Mouse (Mus musculus) layer of hippocampus, postnatal 36 days (tissue): ENCODE measurements around the gene Gna15. TPM values are rescaled to one million over a fixed set of nuclear protein-coding genes. Genes with fewer than 3 reads are reported as not detected.

ENCODE experiments used
- DNase-seq, 2 experiments: peaks; one replicate each; pipeline ENCODE4 v3.0.0; 2022
- total RNA-seq, 2 experiments: library from RNA; stranded (reverse); gene quantifications; 2 replicates each; pipeline ENCODE4 v1.2.3; 2021

Gna15 gene
- 1 to 10 TPM; 3.0 to 3.4 TPM for total RNA-seq

DNA sequence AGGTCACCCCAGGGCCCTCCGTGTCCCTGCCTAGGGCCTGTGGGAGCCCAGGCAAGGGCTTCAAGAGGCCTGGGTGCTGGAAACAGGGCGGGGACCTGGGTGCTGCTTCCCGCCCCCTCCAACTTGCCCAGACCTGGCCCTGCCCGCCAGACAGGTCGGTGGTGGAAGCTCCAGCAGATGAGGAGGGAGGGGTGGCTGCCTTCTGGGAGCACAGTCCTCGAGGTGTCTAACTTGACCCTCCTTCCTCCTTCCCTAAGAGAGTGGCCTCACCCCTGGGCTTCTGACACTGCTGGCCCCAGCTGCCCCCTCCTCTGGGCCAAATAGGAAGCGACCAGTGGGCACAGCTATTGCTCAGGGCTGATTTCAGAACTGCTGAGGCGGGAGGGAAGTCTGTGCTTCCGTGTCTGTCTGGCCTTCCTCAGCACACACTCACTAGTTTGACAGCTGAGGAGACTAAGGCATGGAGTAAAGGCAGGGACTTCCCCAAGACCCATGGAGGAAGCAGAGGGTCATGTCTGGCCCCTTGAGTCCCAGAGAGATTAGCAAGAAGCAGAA, at the start of gene Gna15:
Gna15 (minus strand) TSS at position 175 of the 555 bp plus-strand sequence.
- no peak for DNase-seq

DNA sequence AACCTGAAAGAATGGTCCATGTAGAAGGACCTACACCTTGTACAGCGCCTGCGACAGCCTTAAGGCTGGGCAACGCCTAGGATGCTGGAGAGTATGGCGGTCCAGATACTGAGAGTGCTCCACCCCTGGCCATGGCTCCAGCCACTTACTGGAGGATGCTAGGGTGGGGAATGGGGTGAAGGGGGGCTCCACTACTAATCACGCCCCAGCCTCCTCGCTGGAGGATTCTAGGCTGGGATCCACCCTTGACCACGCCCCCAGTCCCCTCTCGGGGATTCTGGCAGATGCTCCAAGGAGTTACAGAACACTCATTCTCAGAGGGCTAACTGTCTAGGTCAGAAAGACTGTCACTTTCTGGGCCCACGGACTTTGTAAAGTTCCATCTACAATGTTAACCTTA, 49.0 kb upstream of the Gna15 start:
- DNase-seq = no peak

DNA sequence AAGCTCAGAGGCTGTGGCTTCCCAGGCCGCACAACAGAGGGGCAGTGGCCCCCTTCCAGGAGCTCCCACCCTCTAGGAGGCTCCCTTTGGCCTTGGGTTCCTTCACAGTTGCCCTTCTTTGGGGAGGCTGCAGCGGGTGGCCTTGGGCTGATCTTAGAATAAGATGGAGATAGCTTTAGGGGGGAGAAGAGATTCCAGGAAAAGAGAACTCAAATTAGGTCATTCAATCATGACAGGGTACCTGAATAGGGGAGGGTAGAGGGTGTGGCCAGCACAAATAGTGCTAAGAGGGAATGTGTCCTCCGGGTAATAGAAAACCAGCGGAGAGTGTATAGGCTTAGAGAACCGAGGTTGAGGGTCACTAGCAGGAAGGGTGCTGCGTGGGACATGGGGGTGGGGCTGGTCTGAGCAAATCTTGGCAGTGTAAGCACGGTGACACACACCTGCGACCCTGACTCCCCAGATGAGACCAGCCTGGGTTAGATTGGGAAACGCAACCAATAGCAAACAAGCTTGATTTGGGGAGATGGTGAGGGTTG, 48.2 kb upstream of the Gna15 start:
- DNase-seq = no peak

DNA sequence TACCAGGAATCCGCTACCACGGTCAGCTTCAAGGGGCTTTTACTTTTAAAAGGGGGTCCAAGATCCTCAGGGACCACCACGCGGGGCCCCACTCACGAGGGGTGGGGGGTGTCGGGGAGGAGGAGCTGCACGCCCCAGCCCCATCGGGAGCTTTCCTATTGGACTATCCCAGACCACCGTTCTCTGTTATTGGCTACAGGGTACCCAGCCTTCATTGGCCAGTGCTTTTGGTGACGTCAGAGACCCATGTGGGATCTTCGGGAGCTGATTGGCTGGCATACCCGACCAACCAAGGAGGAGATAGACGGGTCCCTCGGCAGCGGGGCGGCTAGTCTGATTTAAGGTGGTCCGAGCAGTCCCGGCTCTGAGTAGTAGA, 47.5 kb upstream of the Gna15 start:
- DNase-seq = peak; percentile 98

DNA sequence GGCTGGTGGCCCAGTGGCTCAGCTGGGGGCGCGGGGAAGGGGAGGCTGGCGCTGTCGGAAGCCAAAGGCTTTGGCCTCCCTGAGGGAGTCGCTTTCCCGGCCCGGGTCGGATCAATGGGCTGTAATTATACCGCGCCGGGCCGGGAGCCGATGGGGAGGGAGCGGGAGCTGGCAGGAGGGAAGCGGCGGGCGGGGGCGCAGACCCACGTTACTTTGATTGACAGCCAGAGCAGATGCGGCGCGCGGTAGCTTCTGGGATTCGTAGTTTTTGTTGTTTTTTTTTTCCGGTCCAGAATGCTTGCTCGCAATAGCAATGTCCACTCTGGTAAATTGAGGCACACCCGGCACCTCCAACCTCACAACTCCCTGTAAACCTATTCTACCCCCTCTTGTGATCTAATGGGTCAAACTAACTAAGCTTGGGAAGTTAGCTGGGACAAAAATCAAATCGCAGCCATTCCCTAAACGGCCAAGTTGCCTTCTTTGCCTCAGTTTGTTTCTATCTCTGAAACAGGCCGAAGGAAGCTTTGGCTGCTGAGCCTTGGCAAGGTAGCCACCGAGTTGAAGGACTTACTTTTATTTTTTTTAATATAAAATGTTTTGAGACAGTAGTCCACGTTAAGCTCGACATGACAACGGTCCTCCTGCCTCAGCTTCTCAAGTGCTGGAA, 46.9 kb upstream of the Gna15 start:
- DNase-seq = peak; percentile 93 to 94

DNA sequence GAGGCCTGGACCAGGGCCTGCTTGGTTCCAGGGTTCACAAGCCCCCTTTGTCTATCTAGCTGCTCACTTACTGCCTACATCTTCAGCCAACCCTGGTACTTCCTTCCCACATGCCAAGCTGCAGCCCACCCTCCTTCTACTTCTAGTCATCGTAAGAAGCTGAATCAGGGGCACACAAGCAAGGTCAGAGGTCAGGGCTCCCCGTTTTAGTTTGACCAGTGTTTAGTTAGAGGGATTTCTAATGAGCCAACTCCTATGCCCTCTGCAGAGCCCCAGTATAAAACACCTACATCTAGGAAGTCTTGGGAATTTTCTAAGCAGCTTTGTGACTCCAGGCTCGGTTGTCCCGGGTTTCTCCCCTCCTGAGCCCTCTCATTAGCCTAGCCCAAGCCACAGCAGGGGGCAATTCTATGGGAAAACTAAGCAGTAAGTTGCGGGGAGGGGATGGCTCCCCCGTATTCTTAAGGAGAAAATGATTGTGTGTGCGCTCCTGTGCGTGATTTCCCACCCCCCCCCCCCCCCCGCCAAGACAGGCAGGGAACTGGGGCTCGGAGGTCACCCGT, 46.3 kb upstream of the Gna15 start:
- DNase-seq = no peak

DNA sequence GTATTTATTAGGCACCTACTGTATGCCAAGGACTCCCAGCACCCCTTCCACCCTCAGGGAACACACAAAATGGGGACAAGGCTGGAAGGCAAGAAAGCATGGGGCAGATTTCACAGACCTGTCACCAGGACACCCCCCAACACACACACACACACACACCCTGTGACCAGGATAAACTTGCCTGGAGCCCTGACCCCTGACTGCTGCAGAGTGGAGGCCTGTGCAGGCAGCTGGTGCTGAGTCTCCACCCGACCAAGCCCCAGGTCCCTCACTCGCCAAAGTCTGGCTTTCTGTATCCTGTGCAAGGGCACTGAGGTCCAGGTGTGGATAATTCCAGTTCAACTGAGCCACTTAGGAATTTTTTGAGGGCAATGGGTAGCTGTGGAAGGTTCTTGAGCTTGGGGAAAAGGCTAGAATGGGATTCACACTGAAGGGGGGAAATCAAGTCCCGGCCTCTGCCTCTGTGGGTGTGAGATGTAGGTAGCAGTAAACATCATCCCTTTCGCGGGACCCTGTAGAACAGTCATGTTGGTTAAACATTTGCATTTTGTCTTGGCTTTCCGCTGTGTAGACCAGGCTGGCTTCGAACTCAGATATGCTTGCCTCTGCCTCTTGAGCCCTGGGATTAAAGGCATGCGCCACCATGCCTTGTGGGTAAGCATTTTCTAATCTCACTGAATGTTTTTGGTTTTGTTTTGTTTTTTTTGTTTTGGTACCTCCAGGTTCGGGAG, 45.6 kb upstream of the Gna15 start:
- DNase-seq = peak in 1 of 2 experiments; percentile 0

DNA sequence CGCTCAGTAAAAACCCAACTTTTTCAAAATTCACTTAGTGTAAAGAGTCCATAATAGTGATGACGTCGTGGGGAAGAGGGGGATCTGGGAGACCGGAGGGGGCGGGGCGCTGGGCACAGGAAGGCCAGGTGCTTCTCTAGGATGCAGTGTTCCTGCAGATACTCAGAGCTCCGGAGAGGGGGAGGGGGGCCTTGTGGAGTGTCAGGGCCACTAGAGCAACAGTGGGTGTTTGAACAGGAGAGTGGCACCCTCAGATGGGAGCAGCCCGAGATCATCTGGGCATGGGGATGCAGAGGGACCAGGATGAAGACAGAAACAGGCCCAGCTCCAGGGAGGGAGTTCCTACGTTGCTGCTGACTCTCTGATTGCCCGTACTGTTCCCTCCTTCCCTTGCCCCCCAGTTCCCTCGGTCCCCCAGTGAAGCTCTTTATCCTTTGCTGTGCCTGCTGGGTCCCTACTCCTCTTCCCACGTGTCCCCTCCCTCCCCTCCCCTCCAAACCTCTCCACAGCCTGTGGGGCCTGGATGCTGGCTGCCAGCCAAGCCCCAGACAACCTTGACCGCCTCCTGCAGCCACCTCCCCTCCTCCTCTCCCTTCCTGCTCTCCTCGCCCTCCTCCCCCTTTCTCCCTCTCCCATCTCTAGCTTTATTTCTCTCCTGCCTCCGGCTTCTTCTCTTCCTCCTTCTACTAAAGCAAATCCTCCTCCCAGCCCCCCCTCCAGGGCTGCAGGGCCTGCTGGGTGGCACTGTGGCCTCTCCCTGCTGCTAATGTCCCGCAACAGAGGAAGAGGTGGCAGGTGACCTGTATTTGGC, 44.6 kb upstream of the Gna15 start:
- DNase-seq = peak in 1 of 2 experiments; percentile 1

DNA sequence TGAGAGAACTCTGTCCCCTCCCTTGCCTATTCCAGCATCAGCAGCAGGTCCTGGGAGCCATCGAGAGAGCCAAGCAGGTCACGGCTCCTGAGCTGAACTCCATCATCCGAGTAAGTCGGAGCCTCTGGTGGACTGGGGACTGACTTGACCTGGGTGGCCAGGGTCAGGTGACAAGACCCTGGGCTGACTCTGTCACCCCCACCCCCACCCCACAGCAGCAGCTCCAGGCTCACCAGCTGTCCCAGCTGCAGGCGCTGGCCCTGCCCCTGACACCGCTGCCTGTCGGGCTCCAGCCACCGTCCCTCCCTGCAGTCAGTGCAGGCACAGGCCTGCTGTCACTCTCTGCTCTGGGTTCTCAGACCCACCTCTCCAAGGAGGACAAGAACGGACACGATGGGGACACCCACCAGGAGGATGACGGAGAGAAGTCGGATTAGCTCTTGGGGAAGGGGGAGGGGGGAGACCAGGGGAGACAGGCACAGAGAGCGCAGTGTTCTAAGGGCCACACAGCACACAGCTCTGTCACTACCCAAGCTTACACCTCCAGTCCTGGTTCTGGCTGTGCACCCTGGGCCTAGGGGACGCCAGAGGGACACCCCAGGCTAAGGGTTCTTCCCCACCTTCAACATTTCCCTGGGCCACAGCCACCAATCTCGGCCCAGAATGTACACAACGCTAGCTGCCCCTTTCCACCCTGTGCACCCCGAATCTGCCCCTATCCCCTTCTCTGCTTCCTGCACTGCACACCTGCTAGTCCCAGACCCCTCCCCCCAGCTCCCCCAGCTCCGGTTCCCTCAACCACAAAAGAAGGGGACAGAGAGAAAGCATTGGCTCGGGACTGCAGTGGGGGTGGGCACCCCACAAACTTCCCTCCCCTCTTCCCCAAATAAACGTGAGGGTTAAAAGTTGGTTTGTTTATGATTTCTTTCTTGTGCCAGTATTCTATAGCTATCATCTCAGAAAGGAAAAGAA, 41.5 kb upstream of the Gna15 start:
- DNase-seq = peak in 1 of 2 experiments; percentile 1

DNA sequence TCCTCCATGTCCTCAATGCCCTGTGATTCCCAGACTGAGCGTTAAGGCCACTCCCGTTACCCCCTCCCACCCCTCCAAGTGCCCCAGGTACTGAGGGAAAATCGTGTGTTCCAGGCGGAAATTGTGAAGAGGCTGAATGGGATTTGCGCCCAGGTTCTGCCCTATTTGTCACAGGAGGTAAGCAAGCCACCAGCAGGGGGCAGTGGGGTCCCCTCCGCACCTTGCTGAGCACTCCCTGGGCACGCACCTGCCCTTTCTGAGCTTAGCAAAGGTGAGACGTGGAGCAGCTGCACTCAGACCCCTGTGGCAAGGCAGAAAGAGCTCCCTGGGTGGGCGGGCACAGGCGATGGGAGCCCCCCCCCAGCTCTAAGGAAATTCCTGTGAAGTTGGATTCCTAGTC, 40.7 kb upstream of the Gna15 start:
- peak in 1 of 2 experiments; percentile 38 for DNase-seq

DNA sequence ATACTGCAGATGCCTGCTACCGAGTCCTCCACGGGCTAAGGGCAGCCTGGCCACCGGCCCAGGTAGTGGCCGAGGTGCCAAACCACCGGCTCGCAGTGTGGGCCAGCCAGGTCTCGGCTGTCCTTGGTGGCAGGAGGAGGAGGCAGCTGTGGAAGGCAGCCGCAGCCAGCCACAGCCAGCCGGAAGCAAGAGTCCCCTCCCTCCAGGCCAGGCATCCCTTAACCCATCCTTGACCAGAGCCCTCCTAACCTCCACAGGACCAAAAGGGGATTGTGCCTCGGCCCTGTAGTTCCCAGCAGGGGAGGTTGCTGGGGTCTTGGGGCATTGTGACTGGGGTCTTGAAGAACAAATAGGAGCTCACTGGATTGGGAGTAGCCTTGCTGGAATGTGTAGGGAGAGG, 40.2 kb upstream of the Gna15 start:
- no peak for DNase-seq

DNA sequence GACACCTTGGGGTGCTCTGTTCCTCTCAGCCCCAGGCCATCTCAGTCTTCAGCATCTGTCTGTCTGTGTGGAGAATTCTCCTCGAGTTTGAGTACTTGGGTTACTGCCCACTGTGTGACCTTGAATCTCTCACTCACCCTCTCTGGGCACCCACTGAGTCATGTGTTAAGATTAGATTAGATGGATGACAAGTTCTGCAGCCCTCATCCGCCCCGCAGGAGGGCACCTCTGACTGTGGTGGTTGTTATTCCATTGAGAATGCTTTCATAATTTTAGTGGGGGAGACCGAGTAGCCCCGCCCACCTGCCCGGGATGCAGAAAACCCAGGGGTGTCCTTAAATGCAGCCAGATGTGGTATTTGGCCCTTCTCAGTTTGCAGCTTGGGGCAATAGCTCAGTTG, 39.5 kb upstream of the Gna15 start:
- DNase-seq = no peak

DNA sequence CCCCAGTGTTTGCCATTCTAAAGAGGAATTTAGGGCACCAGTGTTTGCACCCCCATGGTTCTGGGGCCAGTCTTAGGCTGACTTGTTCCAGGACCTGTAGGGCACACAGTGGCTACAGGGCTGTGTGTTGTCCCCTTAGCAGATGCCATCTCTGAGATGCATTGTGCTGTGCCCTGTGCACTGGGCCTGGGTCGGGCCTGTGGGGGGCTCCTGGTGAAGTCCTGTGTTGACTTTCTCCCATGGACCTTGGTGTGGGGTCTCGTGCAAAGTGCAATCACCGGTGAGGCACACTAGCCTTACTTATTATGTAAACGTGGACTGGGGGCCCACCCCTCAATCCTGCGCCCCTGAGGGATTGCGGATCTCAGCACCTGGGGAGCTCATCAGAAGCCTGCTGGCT, 38.4 kb upstream of the Gna15 start:
- DNase-seq = no peak

DNA sequence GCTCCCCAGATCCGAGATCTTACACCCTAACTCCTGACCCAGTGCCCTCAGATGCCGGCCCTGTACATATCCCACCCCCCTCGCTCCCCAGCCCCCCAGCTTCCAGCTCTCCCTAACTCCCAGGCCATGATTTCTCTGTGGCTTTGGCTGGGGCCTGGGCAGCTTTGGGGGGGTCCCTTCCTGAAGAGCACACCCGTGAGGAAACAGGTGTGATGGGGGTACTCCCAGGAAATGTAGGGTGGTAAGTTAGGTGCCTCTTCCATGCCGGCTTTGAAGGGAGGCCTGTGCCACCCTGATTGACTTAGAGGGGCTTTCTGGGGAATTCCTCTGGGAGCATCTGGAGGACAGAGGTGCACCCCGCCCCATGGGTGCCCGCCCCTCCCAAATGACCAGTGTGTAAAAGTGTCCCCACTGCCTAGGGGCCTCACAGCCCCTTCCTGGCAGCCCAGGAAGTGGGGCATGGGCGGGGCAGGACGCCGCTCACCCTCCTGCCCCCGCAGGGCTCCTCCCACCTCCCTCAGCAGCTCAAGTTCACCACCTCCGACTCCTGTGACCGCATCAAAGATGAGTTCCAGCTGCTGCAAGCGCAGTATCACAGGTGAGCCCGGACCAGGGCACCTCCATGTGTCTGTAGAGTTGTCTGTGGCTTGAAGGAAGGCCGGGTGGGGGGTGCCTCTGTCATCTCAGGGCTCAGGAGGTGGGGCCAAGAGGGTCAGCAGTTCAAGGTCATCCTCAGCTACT, 36.9 kb upstream of the Gna15 start:
- DNase-seq = no peak

DNA sequence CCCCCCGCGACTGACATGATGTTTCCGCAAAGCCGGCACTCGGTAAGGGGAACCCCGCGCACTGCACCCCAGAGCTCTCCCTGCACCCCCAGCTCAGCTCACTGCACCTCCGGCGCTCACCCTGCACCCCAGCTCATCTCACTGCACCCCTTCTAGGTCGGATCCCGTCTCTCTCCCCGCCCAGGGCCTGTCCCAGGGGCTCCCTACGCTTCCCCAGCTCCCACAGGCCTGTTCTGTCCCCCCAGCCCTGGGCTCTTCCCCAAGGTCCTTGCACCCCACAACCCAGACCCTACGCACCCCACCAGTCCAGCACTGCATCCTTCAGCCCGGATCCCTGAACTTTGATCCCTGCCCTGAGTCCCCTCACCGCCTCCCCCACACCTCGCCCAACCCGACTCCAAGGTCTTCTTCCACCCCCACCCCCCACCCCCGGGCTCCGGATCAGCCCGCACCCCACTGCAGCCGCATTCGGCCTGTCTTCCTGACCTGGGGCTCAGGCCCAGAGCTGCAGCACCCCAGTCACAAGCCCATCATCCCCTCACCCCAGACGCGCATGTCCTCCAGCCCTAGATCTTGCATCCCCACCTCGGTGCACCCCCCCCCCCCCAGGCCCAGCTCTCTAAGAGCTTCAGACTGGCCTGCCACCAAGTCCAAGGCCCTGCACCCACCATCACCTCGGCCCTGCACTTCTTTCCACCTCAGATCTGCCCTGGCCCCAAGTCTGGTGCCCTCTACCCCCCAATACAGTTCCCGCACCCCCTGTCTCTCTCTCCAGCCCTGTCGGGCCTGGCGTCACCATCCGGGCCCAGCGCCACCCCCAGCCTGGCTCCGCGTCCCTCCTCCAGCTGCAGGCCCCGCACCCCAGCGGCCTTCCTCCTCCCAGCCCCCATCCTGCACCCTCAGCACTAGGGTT, 35.9 kb upstream of the Gna15 start:
- peak; percentile 78 to 79 for DNase-seq

DNA sequence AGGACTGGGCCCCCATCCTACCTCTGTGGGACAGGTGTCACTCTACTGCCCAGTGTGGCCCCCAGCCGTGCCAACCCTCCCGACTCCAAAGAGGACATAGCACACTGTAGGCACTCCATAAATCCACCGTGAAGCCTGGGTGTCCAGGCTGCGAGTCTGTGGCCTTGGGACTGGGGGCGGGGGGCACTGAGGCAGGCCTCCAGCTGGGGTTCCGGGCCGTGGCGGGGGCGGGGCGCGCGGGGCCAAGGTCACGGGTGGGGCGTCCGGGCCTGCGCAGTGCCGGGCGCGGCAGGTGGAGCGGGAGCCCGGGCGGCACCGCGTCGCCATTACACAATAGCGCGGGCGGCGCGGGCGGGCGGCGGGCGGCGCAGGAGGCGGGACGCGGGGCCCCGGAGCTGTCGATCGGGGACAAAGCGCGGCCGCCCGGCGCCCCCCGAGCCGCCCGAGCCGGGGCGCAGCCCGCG, 35.2 kb upstream of the Gna15 start, which contains the start of gene Aes:
Aes (plus strand) TSS at position 326 of the 464 bp plus-strand sequence.
- peak; percentile 74 to 75 for DNase-seq

DNA sequence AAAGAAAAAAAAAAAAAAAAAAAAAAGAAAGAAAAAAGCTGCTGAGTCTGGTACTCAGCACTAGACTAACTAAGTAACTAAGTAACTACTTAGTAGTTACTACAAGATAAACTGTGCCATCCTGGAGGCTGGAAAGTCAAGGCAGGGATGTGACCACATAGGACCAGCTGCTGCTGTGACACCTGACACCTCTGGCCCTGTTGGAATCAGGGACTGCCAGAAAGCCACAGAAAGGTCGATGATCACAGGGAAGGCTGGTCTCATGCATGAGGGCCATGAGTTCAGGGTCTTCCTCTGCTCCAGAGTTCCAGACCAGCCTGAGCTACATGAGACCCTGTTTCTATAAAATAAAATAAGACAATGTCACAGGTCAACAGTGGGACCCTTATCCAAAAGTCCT, 33.5 kb upstream of the Gna15 start:
- no peak for DNase-seq

DNA sequence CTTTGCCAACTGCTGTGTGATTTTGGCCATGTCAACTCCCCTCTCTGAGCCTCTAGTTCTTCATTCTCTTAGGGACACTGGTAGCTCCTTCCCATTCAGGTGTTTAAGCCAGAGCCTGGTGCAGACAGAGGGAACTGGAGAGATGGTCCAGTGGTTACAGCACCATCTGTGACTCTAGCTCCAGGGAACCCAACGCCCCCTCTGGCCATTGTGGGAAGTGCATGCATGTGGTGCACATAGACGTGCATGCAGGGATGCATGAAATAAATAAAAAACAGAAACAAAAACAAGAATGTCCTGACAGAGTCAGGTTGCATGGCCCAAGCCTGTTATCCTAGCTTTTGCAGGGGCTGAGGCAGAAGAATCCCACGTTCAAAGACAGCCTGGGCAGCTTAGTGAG, 32.3 kb upstream of the Gna15 start:
- no peak for DNase-seq
